Comparison of ENCODE assay signal across 8 mouse cellular contexts in the genomic region with DNA sequence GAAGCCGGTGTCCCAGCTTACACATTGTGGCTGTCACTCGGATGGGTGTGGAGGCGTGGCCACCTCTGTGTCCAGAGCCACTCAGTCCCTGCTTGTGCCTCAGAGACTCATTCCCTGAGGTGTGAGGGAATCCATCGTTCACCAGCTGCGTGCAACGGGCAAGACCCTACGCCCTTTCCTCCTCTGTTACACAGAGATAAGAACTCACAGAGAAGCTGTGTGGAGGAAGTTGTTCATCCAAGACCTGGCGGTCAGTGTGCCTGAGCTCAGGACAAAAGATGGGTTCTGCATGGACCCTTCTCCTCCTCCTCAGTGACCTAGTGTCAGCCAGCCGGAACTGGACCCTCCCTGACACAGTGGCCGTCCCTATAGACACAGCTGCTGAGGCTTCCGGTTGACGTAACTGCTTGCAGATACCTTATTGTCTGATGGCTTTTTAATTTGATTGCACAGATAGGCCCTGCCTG.
DNase-seq lines count a peak whose midpoint lies in the region; ATAC-seq and TF ChIP-seq lines count a peak whose summit lies in the region.

No protein-coding gene starts in this region.

- H3K9me3 ChIP-seq in forebrain, embryonic 14.5 days (replicated peaks; ENCODE audit: control insufficient read depth, low read length): no peaks in the 10 kb centered on the region
- H3K9me3 ChIP-seq in forebrain, embryonic 13.5 days (replicated peaks): no peaks in the 10 kb centered on the region
- no peaks in the 10 kb centered on the region for H3K9me3 ChIP-seq in hindbrain, postnatal 0 days (ENCODE audit: low read length)
- no peaks in the 10 kb centered on the region for H3K9me3 ChIP-seq in megakaryocyte, embryonic 14.5 days

- 62% methylated on average over 12 of the region's 12 CpGs for WGBS in forebrain, embryonic 14.5 days
- 48% methylated on average over 12 of the region's 12 CpGs for WGBS in forebrain, embryonic 13.5 days
- 48% methylated on average over 12 of the region's 12 CpGs for WGBS in hindbrain, postnatal 0 days

- ATAC-seq in forebrain, embryonic 14.5 days: peak; percentile 21; the same call in 1 of the 2 replicates
- ATAC-seq in forebrain, embryonic 13.5 days: no peak
- ATAC-seq in common myeloid progenitor, adult 5-6 weeks (replicated peaks; ENCODE audit: low read depth, poor library complexity, severe bottlenecking): peak; percentile 55
- no peak for ATAC-seq in hindbrain, postnatal 0 days

- DNase-seq in forebrain, embryonic 14.5 days (ENCODE audit: low spot score): no peak
- no peak for DNase-seq in hindbrain, postnatal 0 days (ENCODE audit: low spot score)
- DNase-seq in left cerebral cortex, adult 9 months (ENCODE audit: low spot score in 2 of 2): no peak
- no peak for DNase-seq in cerebellum, postnatal 10 days
- DNase-seq in yolk sac, embryonic 10.5 days (ENCODE audit: low spot score): no peak

- no peak overlapping the region for H3K9ac ChIP-seq in forebrain, embryonic 14.5 days (ENCODE audit: low read length)
- H3K9ac ChIP-seq in forebrain, embryonic 13.5 days: no peak overlapping the region; the same call in 1 of the 2 replicates
- H3K9ac ChIP-seq in hindbrain, postnatal 0 days (replicated peaks; ENCODE audit: low read length): peak overlapping the region; percentile 30; the same call in 1 of the 2 replicates

- no peak for TF ChIP-seq CTCF in hindbrain, postnatal 0 days (IDR thresholded peaks at IDR 0.05; ENCODE audit: low read depth)

- no peaks in the 10 kb centered on the region for H3K36me3 ChIP-seq in forebrain, embryonic 14.5 days (ENCODE audit: control insufficient read depth, insufficient read depth, low read length)
- H3K36me3 ChIP-seq in forebrain, embryonic 13.5 days (ENCODE audit: poor library complexity, severe bottlenecking): no peaks in the 10 kb centered on the region
- no peaks in the 10 kb centered on the region for H3K36me3 ChIP-seq in hindbrain, postnatal 0 days (ENCODE audit: insufficient read depth, low read length)
- peaks cover 56% of the 10 kb centered on the region for H3K36me3 ChIP-seq in megakaryocyte, embryonic 14.5 days (replicated peaks; ENCODE audit: low read length)

- no peak overlapping the region for H3K27ac ChIP-seq in forebrain, embryonic 14.5 days (ENCODE audit: low read depth, low read length)
- no peak overlapping the region for H3K27ac ChIP-seq in forebrain, embryonic 13.5 days
- H3K27ac ChIP-seq in hindbrain, postnatal 0 days: no peak overlapping the region

- no peak overlapping the region for H3K4me2 ChIP-seq in forebrain, embryonic 14.5 days (ENCODE audit: low read length)
- no peak overlapping the region for H3K4me2 ChIP-seq in forebrain, embryonic 13.5 days
- no peak overlapping the region for H3K4me2 ChIP-seq in hindbrain, postnatal 0 days (ENCODE audit: low read depth, low read length)

- H3K4me1 ChIP-seq in forebrain, embryonic 14.5 days (ENCODE audit: control insufficient read depth, insufficient read depth, low read length): peaks cover 13% of the 10 kb centered on the region
- H3K4me1 ChIP-seq in forebrain, embryonic 13.5 days: peaks cover 21% of the 10 kb centered on the region
- peaks cover 24% of the 10 kb centered on the region for H3K4me1 ChIP-seq in hindbrain, postnatal 0 days (ENCODE audit: insufficient read depth, low read length)
- H3K4me1 ChIP-seq in megakaryocyte, embryonic 14.5 days: peaks cover 94% of the 10 kb centered on the region

- no peak overlapping the region for H3K4me3 ChIP-seq in forebrain, embryonic 14.5 days (ENCODE audit: low read depth, low read length)
- H3K4me3 ChIP-seq in forebrain, embryonic 13.5 days: no peak overlapping the region
- no peak overlapping the region for H3K4me3 ChIP-seq in hindbrain, postnatal 0 days (ENCODE audit: low read length)
- peak overlapping the region; percentile 29 for H3K4me3 ChIP-seq in megakaryocyte, embryonic 14.5 days (replicated peaks)

- H3K27me3 ChIP-seq in forebrain, embryonic 14.5 days (replicated peaks; ENCODE audit: control insufficient read depth, insufficient read depth, low read length): no peaks in the 10 kb centered on the region
- H3K27me3 ChIP-seq in forebrain, embryonic 13.5 days: no peaks in the 10 kb centered on the region
- no peaks in the 10 kb centered on the region for H3K27me3 ChIP-seq in hindbrain, postnatal 0 days (ENCODE audit: insufficient read depth, low read length)
- no peaks in the 10 kb centered on the region for H3K27me3 ChIP-seq in megakaryocyte, embryonic 14.5 days (replicated peaks)

Comparison
In these comparisons a context has a peak if more than half of its experiments do, and no peak if none do; other contexts are left out.
1. ATAC-seq: peak in forebrain, embryonic 14.5 days (single experiment) and common myeloid progenitor, adult 5-6 weeks (single experiment); none in forebrain, embryonic 13.5 days (single experiment) and hindbrain, postnatal 0 days (single experiment).